Mouse (Mus musculus) Muller cell, postnatal 12 days (primary cell): ENCODE results near the gene Syvn1.
A peak's percentile ranks its signal among the peaks of the same experiment; 100 is the strongest.

Experiments
- DNase-seq: peaks from one replicate; pipeline ENCODE4 v3.0.0-alpha.2; 2015; ENCODE audit errors: inconsistent ontology term

Syvn1 gene

GRCm38 (mm10) chr19:6067724-6068415 is 21.5 kb downstream of the Syvn1 start, which contains the start of gene Tm7sf2:
Gene Tm7sf2, minus strand, starts transcription at chr19:6068373.
- peak; percentile 97 for DNase-seq

DNA sequence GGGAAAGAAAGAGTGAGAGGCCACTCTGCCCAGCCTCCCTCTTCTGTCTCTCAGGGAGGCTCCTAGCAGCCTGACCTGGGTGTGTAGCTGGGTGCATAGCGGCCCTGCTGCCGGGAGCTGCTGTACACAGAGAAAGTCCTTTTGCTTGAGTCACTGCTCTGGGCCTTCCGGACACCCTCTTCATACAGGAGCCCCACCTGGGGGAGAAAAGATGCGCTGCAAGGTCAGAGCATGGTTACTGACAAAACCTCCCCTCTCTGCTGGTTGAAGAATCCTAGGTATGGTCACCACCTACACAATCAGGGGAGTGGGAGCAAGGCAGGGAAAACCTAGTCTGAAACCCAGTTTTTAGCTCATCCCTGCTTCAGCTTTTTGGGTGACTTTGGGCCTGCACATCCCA is 22.6 kb downstream of the Syvn1 start:
- no peak for DNase-seq

DNA sequence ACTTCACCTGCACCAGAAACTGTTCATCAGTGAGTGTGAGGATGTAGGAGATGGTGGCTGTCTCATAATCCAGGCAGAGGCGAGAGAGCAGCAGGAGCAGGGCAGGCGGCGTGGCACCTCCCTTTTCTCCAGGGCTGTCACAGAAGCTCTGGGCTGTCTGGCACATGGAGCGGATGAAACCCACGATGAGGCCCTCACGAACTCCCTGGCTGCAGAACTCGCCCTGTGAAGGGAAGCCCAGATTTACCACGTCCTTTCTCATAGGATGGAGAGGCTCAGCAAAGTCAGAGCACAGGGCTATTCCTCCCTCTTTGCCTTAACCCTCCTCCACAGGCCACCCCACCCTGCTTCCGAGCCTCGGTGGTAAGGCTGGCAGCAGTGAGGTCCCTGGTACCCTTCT is 23.5 kb downstream of the Syvn1 start:
- DNase-seq, result no peak

DNA sequence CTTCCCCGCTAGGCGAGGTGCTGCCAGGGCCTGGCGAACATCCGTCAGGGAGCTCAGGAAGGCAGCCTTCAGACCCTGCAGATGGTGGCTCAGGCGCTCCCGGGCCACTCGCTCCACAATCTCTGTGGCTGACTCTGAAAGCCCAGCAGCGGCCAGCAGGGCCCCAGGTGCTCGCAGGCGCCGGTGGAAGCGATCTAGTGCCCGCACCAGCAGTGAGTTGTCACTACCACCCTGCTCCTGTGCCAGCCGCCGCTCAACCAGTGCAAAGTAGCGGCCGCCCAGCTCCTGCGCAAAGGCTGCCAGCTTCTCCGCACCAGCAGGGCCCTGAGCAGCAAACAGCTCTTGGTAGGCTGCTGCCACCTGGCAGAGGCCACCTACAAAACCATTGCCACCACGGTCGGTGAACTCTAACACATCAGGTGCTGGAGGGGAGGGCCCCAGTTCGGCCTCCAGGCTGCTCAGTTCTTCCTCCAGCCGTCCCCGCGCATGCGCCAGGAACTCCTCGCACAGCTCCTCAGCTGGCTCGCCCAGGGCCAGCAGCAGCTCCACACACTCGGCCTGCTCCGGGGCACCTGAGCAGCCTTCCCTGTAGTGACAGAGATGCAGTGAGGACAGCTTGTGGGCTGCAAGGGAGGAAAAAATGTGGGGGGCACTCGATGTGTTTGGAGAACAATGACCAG is 24.3 kb downstream of the Syvn1 start:
- DNase-seq, result no peak

GRCm38 (mm10) chr19:6071261-6071660 is 24.9 kb downstream of the Syvn1 start:
- DNase-seq, result no peak

GRCm38 (mm10) chr19:6073889-6074288 is 27.5 kb downstream of the Syvn1 start:
- DNase-seq, result no peak

DNA sequence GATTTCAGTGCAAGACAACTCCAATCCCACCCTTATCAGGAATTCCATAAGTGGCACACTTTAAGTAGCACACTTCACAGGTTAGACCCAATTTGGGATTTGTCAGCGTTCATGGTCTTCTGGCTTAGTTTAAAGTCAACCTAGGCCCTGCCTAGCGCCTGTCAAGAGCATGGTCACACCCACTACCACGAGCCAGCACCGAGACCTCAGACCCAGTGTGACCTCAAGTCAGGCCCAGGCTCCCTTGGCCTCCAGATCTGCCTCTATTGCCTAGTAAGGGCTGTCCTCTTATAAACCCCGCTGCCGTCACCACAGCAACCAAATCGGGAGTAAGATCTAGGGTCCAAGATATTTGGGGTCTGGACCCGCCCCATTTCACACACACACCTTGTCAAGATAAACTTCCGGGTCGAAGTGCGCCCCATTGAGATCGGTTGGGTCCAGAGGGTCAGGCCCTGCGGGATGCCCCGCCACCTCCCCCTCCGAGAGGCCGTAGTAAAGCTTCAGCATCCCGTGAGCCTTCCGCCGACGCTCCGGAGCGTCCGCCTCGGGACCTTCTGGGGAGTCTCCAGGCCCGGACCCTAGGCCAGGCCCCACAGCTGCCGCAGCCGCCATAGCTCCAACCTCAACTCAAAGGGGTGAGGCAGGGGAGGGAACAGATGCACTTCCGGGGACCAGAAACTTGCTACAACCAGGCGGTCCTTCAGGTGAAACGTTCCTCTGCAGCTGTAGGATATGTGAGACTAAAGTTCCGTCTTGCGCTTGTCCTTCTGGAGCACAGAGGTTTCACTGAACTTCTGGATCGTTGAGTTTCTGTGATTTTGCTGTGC is 30.4 kb downstream of the Syvn1 start, which contains the start of gene Vps51:
TSS of gene Vps51 (minus strand) at position 668 of the 830 bp plus-strand sequence.
- DNase-seq, result peak; percentile 94

DNA sequence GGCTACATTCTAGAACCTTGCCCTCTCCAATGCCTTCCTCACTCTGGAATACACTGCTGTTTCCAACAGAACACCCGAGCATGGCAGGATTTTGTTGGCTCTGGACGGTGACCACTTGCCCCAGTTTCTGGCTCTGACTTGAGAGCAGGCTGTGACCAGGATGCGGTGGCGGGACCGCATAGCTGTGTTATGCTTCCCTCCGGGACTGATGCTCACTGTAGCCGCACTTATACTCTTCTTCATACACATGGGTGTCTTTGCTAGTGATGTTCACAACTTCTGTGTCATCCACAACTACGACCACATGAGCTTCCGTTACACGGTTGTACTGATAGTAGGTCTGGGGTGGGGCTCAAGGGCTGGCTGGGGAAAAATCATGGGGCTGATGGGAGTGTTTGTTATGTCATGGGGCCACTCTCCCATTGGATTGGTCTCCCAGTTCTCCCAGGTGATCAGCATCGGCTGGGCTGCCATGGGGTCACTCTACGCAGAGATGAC is 33.7 kb downstream of the Syvn1 start, which contains the start of gene Tmem262:
TSS of gene Tmem262 (plus strand) at position 51 of the 498 bp plus-strand sequence.
- no peak for DNase-seq

DNA sequence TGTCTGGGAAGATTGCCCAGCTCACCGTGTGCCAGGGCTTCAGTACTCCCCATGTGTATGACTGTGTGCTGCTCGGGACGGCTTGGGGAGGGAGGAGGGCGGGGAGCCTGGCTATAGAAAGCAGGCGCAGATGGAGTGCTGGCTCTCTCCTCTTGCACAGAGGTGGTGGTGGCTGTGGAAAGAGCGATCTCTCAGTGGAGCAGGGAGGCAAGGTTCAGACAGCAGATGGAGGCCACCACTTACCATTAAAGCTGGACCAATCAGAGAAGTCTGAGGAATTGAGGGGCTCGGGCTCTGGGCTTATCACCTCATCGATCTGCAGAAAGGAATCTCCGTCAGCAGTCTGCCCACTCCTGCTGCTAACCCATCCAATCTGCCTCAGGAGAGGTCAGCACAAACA is 35.8 kb downstream of the Syvn1 start, which contains the start of gene Gm28374:
TSS of gene Gm28374 (minus strand) at position 101 of the 400 bp plus-strand sequence.
- no peak for DNase-seq

DNA sequence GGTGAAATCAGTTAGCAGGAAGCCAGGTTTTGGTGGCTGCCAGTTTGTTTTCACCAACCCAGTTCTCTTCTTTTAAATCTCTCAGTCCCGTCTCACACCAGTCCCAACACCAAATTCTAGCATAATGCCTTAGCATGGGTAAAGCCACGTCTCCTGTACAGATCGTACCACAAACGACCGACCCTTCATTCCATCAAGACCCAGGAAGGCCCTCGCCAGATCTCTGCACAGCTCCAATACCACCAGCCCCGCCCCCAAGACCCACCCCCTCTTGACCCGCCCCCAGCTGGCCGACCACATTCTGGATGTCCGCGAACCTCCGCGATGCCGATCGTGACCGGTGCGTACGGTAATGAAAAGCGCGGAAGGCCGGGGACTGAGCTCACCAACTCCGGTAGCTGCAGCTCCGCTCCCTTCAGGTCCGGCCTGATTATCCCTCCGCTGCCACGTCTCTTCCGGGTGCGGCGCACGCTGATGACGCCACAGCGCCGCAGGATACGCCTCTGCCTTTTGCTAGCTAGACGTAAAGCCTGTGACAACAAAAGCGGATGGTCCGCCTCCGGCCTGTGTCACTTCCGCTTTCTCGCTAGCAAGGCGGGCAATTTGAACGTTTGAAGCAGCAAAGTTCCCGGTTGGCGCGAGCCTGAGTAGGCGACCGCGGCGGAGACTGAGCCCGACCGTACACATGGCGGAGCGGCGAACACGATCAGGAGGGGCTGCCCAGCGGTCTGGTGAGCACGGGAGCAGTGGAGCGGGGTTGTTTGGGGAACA is 38.3 kb downstream of the Syvn1 start, which contains the start of the genes Zfpl1 and Cdca5:
TSS of gene Zfpl1 (minus strand) at position 479 of the 771 bp plus-strand sequence.
TSS of gene Cdca5 (plus strand) at position 506 of the 771 bp plus-strand sequence.
- DNase-seq, result peak; percentile 98

DNA sequence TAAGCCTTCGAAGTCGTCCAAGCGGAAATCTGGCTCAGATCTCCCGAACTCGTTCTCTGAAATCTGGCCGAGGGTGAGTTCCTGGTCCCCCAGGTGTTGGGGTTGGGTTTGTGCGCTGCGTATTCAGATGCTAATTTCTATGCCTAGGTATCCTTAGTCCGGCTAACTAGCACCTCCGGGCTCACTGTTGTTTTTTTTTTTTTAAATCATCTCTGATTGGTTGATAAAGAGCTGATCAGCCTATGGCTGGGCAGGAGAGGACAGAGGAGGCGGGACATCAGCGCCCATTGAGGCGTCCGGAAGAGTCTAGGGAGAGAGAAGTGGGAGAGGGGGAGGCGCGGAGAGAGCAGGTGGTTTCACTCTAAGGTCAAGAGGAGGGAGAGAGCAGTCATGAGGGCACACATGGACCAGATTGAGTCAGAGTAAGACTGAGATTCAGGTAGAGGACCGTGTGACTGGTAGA is 39.1 kb downstream of the Syvn1 start:
- peak; percentile 85 for DNase-seq

DNA sequence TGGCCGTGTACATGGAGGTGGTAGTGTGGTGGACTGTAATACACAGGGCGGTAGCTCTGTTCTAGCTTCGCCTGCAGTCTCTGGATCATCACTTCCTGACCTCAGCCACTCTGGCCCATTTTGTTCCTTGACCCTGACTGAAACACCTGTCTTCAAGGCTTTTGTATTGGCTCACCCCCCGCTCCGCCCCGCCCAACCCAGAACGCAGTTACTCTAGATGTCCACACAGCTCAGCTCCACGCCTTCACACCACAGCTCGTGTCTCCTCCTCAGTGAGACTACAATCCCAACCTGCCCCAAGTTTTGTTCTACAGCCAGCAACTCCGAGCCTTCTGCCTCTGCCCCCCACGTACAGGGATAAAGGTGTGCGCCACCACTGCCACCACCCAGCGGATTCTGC is 42.5 kb downstream of the Syvn1 start:
- DNase-seq, result no peak

DNA sequence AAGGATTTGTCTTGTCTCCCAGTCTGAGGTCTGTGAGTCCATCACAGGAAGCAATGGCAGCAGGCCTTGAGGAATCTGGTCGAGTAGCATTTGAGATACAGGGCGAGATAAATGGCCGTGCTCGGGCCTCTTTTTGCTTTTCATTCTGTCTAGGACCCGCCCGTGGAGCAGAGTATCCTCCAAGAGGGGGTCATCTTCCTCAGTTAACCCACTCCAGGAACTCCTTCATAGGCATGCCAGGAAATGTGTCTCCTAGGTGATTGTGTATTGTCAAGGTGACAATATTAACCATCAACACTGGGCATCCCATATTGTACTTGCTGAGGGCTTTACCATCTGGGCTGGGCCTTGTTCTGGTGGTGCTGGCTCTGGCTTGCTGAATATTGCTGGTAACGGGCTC is 47.7 kb downstream of the Syvn1 start, which contains the start of gene AC131692.1:
TSS of gene AC131692.1 (plus strand) at position 301 of the 400 bp plus-strand sequence.
- no peak for DNase-seq

GRCm38 (mm10) chr19:6097847-6098246 is 51.5 kb downstream of the Syvn1 start:
- DNase-seq, result no peak

- DNase-seq, result no peak
These were observed 54.8 kb downstream of the Syvn1 start for GRCm38 (mm10) chr19:6101186-6101585.

- no peak for DNase-seq
These were observed 55.9 kb downstream of the Syvn1 start for GRCm38 (mm10) chr19:6102169-6102853.
